Mouse (Mus musculus): ENCODE data around the gene Dhx32. TPM values are rescaled to one million over a fixed set of nuclear protein-coding genes. Genes with fewer than 3 reads are reported as not detected.

Gene Dhx32
- polyA plus RNA-seq, 1 experiment from 2014 or later, result 9.6 TPM

DNA sequence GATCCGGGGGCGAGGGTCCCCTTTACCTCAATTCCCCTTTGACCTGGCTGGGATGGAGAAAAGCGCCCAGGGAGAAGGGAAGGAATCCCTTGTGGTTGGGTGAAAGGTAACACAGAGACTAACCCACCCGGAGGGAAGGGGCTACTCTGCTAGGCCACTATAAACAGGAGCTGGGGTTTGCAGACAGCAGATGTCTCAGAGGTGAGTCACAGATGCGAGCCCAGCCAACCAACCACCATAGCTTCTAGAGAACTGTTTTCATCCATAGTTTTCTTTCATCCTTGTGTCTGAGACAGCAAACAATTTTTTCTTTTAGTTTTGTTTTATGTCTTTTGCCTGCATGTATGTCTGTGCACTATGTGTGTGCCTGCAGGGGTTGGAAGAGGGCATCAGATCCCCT is 17.4 kb upstream of the Dhx32 start:
- ATAC-seq (ENCODE audit: low read depth), result no peak
- H3K4me3 ChIP-seq (ENCODE audit: low read depth, low read length), result no peak overlapping the region
- no peak overlapping the region for H3K9ac ChIP-seq (ENCODE audit: low read depth, low read length)
- no peaks in the 10 kb centered on the region for H3K36me3 ChIP-seq (ENCODE audit: control insufficient read depth, insufficient read depth)
- H3K27ac ChIP-seq (ENCODE audit: low read length), result no peak overlapping the region
- H3K4me1 ChIP-seq (ENCODE audit: control insufficient read depth, low read depth, low read length), result no peaks in the 10 kb centered on the region
- H3K4me2 ChIP-seq (ENCODE audit: low read depth, low read length), result no peak overlapping the region
- WGBS (ENCODE audit: insufficient replicate concordance), result 55% methylated on average over 5 of the region's 5 CpGs
- no peaks in the 10 kb centered on the region for H3K9me3 ChIP-seq (replicated peaks; ENCODE audit: control insufficient read depth, low read length)
- H3K27me3 ChIP-seq (ENCODE audit: control insufficient read depth, insufficient read depth, low read depth, low read length), result no peaks in the 10 kb centered on the region

DNA sequence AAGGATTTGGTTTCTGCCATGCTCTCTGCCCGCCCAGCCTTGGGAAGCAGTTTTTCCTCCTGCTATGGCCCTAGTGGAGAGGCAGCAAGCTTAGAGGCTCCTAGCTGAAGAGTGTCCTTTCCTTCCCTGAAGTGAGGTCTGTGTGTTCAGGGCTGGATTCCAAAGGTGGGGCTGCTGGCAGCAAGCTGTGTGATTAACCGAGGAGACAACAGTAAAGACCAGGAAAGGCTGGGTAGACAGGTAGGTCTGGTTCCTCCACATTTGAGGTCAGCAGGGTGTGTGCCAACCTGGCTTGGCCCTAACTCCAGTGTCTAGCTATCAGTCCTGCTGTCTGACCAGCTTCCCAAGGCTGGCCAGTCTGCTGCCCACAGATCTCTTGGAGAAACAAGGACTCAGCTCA is 12.2 kb upstream of the Dhx32 start:
- no peak overlapping the region for H3K9ac ChIP-seq (ENCODE audit: low read depth, low read length)
- no peak overlapping the region for H3K4me2 ChIP-seq (ENCODE audit: low read depth, low read length)
- no peak overlapping the region for H3K4me3 ChIP-seq (ENCODE audit: low read depth, low read length)
- H3K36me3 ChIP-seq (ENCODE audit: control insufficient read depth, insufficient read depth), result no peaks in the 10 kb centered on the region
- no peaks in the 10 kb centered on the region for H3K4me1 ChIP-seq (ENCODE audit: control insufficient read depth, low read depth, low read length)
- no peak for ATAC-seq (ENCODE audit: low read depth)
- H3K9me3 ChIP-seq (replicated peaks; ENCODE audit: control insufficient read depth, low read length), result no peaks in the 10 kb centered on the region
- H3K27ac ChIP-seq (ENCODE audit: low read length), result no peak overlapping the region
- H3K27me3 ChIP-seq (ENCODE audit: control insufficient read depth, insufficient read depth, low read depth, low read length), result no peaks in the 10 kb centered on the region
- 54% methylated on average over 2 of the region's 2 CpGs for WGBS (ENCODE audit: insufficient replicate concordance)

DNA sequence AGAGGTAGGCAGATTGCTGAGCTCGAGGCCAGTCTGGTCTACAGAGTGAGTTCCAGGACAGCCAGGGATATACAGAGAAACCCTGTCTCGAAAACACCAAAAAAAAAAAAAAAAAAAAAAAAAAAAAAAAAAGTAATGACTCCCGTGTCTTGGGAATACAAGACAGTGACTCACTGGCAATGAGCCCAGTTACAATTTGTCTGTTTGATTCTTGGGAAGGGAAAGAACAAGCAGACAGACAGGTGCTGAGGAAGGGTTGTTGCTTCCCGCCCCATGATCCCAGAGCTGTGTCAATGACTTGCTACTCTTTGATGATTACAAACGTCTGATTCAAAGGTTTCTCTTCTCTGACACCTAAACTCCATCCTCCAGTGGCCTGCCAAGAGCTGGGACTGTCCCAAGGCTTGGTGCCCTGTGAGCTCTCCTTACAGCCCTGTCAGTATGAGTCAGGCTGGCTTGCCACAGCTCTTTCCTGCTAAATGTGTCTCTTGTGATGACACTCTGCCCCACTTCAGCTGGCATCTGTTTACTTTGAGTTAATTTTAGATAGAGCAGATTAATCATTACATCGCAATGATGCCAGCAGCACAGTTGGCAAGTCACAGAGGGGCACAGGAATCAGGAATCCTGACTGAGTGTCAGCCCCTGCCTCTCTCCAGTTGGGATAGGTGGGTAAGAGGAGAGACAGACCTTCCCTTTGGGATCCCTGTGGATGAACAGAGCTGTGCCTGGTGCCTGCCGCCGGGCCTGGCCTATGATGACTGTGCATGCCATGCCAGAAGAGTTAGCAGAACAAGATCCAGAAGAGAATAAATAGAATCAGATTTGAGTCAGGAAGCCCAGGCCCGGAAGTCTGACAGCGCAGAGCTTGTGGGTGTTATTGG is 11.0 kb upstream of the Dhx32 start:
- ATAC-seq (ENCODE audit: low read depth), result no peak
- H3K4me2 ChIP-seq (ENCODE audit: low read depth, low read length), result no peak overlapping the region
- no peaks in the 10 kb centered on the region for H3K27me3 ChIP-seq (ENCODE audit: control insufficient read depth, insufficient read depth, low read depth, low read length)
- H3K4me1 ChIP-seq (ENCODE audit: control insufficient read depth, low read depth, low read length), result no peaks in the 10 kb centered on the region
- H3K9me3 ChIP-seq (replicated peaks; ENCODE audit: control insufficient read depth, low read length), result no peaks in the 10 kb centered on the region
- no peak overlapping the region for H3K9ac ChIP-seq (ENCODE audit: low read depth, low read length)
- WGBS (ENCODE audit: insufficient replicate concordance), result 49% methylated on average over 10 of the region's 10 CpGs
- no peaks in the 10 kb centered on the region for H3K36me3 ChIP-seq (ENCODE audit: control insufficient read depth, insufficient read depth)
- no peak overlapping the region for H3K27ac ChIP-seq (ENCODE audit: low read length)
- no peak overlapping the region for H3K4me3 ChIP-seq (ENCODE audit: low read depth, low read length)

DNA sequence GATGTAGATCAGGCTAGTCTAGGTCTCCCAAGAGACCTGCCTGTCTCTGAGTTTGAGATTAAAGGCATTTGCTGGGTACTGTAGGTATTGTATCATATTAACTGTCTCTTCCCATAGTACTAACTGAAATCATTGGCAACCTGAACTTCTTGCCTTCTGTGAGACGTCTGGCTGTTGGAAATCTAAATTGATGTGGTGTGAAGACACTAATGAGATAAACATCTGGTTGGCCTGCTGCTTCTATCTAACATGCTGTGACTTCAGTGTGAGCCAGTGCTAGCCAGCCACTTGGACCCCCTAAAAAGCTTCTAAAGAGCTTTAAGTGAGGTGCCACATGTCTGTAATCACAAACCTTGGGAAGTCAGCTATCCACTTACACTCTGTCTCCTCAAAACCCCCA is 10.2 kb upstream of the Dhx32 start:
- no peak for ATAC-seq (ENCODE audit: low read depth)
- Histone ChIP-seq H3K4me2 (ENCODE audit: low read depth, low read length) (no peak overlapping the region), H3K4me1 (ENCODE audit: control insufficient read depth, low read depth, low read length) (no peaks in the 10 kb centered on the region), H3K9ac (ENCODE audit: low read depth, low read length) (no peak overlapping the region), H3K4me3 (ENCODE audit: low read depth, low read length) (no peak overlapping the region), H3K36me3 (ENCODE audit: control insufficient read depth, insufficient read depth) (no peaks in the 10 kb centered on the region), H3K27ac (ENCODE audit: low read length) (no peak overlapping the region), H3K9me3 (replicated peaks; ENCODE audit: control insufficient read depth, low read length) (no peaks in the 10 kb centered on the region), H3K27me3 (ENCODE audit: control insufficient read depth, insufficient read depth, low read depth, low read length) (no peaks in the 10 kb centered on the region)
- 23% methylated on average over 1 of the region's 1 CpGs for WGBS (ENCODE audit: insufficient replicate concordance)

DNA sequence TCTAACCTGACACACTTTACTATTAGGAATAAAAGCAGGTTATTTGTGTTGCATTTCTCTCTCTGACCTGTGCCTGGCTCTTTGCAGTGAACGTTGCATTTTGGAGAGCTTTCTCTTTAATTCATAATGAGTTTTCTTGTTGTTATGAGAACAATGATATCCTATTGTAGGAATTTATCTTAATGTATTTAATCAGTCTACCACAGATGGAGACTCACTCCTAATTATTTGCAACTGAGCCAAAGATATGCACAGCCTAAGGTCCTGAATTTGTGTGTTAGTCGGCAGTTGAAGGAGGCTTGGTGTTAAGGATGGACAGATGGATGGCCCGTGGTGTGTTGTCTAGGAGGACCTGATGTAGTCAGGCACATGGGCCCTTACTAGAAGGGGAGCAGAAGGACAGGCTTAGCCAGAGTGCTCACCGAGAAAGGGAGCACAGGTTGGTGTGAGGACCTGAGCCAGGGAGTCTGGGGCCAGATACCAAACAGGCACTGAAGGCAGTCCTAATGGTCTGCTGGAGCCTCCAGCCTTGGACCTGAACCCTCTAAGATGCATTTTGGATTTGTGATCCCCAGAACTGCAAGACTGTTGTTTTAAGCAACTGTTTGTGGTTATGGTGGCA is 8.2 kb upstream of the Dhx32 start:
- H3K9me3 ChIP-seq (replicated peaks; ENCODE audit: control insufficient read depth, low read length), result no peaks in the 10 kb centered on the region
- 53% methylated on average over 4 of the region's 4 CpGs for WGBS (ENCODE audit: insufficient replicate concordance)
- H3K4me1 ChIP-seq (ENCODE audit: control insufficient read depth, low read depth, low read length), result no peaks in the 10 kb centered on the region
- H3K4me2 ChIP-seq (ENCODE audit: low read depth, low read length), result no peak overlapping the region
- no peak overlapping the region for H3K27ac ChIP-seq (ENCODE audit: low read length)
- no peaks in the 10 kb centered on the region for H3K36me3 ChIP-seq (ENCODE audit: control insufficient read depth, insufficient read depth)
- no peaks in the 10 kb centered on the region for H3K27me3 ChIP-seq (ENCODE audit: control insufficient read depth, insufficient read depth, low read depth, low read length)
- H3K4me3 ChIP-seq (ENCODE audit: low read depth, low read length), result no peak overlapping the region
- ATAC-seq (ENCODE audit: low read depth), result no peak
- H3K9ac ChIP-seq (ENCODE audit: low read depth, low read length), result no peak overlapping the region

DNA sequence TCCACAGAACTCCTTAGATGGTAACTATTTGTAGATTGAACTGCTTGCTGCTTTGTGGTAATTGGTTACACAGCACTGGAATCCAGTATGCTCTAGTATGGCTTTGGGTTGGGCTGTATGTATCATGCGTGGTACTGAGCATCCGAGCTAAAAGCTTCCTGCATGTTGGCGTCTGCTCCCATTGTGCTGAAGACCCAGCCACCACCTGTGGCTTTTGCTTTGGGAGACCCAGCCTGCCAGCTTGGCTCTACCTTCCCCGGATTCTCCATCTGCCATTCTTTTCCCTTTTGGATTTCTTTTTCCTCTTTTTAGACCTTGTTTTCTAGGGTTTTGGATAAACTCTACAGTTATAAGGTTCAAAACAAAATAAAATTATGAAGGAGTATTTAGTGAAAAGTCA is 7.6 kb upstream of the Dhx32 start:
- no peak overlapping the region for H3K4me3 ChIP-seq (ENCODE audit: low read depth, low read length)
- no peak overlapping the region for H3K27ac ChIP-seq (ENCODE audit: low read length)
- H3K9me3 ChIP-seq (replicated peaks; ENCODE audit: control insufficient read depth, low read length), result no peaks in the 10 kb centered on the region
- H3K4me2 ChIP-seq (ENCODE audit: low read depth, low read length), result no peak overlapping the region
- no peaks in the 10 kb centered on the region for H3K27me3 ChIP-seq (ENCODE audit: control insufficient read depth, insufficient read depth, low read depth, low read length)
- 79% methylated on average over 4 of the region's 4 CpGs for WGBS (ENCODE audit: insufficient replicate concordance)
- no peaks in the 10 kb centered on the region for H3K36me3 ChIP-seq (ENCODE audit: control insufficient read depth, insufficient read depth)
- no peak for ATAC-seq (ENCODE audit: low read depth)
- H3K9ac ChIP-seq (ENCODE audit: low read depth, low read length), result no peak overlapping the region
- H3K4me1 ChIP-seq (ENCODE audit: control insufficient read depth, low read depth, low read length), result no peaks in the 10 kb centered on the region

DNA sequence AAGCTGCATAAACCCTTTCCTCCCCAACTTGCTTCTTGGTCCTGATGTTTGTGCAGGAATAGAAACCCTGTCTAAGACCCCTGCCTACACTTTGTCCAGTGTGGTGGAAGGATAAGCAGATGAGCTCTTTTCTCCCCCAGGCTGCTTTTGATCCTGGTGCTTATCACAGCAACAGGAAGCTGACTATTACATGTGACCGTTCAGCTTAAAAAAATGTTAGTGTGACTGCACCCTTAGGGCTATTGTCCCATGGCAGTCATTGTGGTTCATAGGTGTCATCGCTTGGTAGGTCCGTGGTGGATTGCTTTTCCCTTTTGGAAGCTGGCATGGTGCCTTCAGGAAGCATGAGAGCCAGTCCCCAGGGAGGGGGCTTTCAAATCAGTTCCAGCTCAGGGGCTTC is 5.6 kb upstream of the Dhx32 start:
- WGBS (ENCODE audit: insufficient replicate concordance), result 44% methylated on average over 3 of the region's 3 CpGs

DNA sequence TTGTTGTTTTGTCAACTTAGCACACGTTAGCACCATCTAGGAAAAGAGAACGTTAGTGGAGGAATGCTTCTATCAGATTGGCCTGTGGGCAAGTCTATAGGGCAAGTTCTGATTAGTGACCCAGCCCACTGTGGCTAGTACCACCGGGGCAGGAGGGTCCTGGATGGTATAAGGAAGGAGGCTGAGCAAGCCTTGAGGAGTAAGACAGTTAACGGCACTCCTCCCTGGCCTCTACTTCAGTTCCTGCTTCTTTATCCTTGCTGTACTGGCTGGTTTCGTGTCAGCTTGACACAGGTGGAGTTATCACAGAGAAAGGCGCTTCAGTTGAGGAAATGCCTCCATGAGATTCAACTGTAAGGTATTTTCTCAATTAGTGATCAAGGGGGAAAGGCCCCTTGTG is 5.0 kb upstream of the Dhx32 start:
- ATAC-seq (ENCODE audit: low read depth), result no peak
- Histone ChIP-seq H3K36me3 (ENCODE audit: control insufficient read depth, insufficient read depth) (no peaks in the 10 kb centered on the region), H3K27ac (ENCODE audit: low read length) (no peak overlapping the region), H3K9ac (ENCODE audit: low read depth, low read length) (no peak overlapping the region), H3K9me3 (replicated peaks; ENCODE audit: control insufficient read depth, low read length) (no peaks in the 10 kb centered on the region), H3K4me1 (ENCODE audit: control insufficient read depth, low read depth, low read length) (peaks cover 1% of the 10 kb centered on the region; the same call in 1 of the 2 replicates), H3K27me3 (ENCODE audit: control insufficient read depth, insufficient read depth, low read depth, low read length) (no peaks in the 10 kb centered on the region), H3K4me2 (ENCODE audit: low read depth, low read length) (no peak overlapping the region), H3K4me3 (ENCODE audit: low read depth, low read length) (no peak overlapping the region)
- 47% methylated on average over 6 of the region's 6 CpGs for WGBS (ENCODE audit: insufficient replicate concordance)

More for the DNA sequence above, 5.6 kb upstream of the Dhx32 start:
- Histone ChIP-seq H3K4me2 (ENCODE audit: low read depth, low read length) (no peak overlapping the region), H3K9me3 (replicated peaks; ENCODE audit: control insufficient read depth, low read length) (no peaks in the 10 kb centered on the region), H3K27me3 (ENCODE audit: control insufficient read depth, insufficient read depth, low read depth, low read length) (no peaks in the 10 kb centered on the region), H3K27ac (ENCODE audit: low read length) (no peak overlapping the region), H3K4me1 (ENCODE audit: control insufficient read depth, low read depth, low read length) (no peaks in the 10 kb centered on the region), H3K9ac (ENCODE audit: low read depth, low read length) (no peak overlapping the region), H3K4me3 (ENCODE audit: low read depth, low read length) (no peak overlapping the region), H3K36me3 (ENCODE audit: control insufficient read depth, insufficient read depth) (no peaks in the 10 kb centered on the region)
- no peak for ATAC-seq (ENCODE audit: low read depth)

DNA sequence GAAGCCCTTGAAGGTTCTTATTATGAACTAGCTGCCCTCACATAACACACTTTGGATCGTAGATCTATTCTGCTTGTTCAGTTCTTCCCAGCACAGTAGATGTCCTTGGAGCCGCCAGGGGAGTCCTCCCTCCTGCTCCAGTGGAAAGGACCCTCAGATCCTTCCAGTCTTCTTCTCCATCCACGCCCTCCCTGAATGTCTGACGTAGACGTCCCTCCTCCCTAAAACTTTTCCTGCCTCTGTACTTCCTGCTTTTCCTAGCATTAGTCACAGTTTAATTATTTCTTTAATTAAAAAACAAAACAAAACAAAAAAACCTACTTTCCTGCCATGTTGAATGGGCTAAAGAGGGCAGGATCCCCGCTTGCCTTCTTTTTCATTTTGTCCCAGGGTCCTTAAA is 535 bp downstream of the Dhx32 start:
- ATAC-seq (ENCODE audit: low read depth), result no peak
- Histone ChIP-seq H3K27ac (ENCODE audit: low read length) (no peak overlapping the region), H3K36me3 (ENCODE audit: control insufficient read depth, insufficient read depth) (no peaks in the 10 kb centered on the region), H3K4me2 (ENCODE audit: low read depth, low read length) (no peak overlapping the region), H3K4me3 (ENCODE audit: low read depth, low read length) (no peak overlapping the region), H3K27me3 (ENCODE audit: control insufficient read depth, insufficient read depth, low read depth, low read length) (no peaks in the 10 kb centered on the region), H3K9ac (ENCODE audit: low read depth, low read length) (no peak overlapping the region), H3K4me1 (ENCODE audit: control insufficient read depth, low read depth, low read length) (peaks cover 12% of the 10 kb centered on the region), H3K9me3 (replicated peaks; ENCODE audit: control insufficient read depth, low read length) (no peaks in the 10 kb centered on the region)
- 61% methylated on average over 6 of the region's 6 CpGs for WGBS (ENCODE audit: insufficient replicate concordance)

All from liver, embryonic 16.5 days (tissue).